Comparison of ENCODE assay signal across 10 mouse cellular contexts in genomic region chr9:57466101-57466500, GRCm38 (mm10). TPM values are rescaled to one million over a fixed set of nuclear protein-coding genes. Genes with fewer than 3 reads are reported as not detected.
DNase-seq lines count a peak whose midpoint lies in the region; ATAC-seq lines count a peak whose summit lies in the region.
"Had no signal": no experiment of that assay in that cellular context is flagged by ENCODE, and none has a peak within 500 bp of the region (broad histone marks: within the 10 kb centered on the region; RNA-seq: fewer than 3 reads in every experiment).

No protein-coding gene starts in this region.

- DNase-seq in hindbrain, embryonic 10.5 days (ENCODE audit: low spot score) = no peak
- DNase-seq in 416B (ENCODE audit: low read depth) = peak; percentile 13
- DNase-seq in forebrain, embryonic 14.5 days (ENCODE audit: low spot score) = no peak
- DNase-seq in adrenal gland, adult 2 months = no peak
- no peak for DNase-seq in yolk sac, embryonic 10.5 days (ENCODE audit: low spot score)
- no peak for DNase-seq in cerebellum, adult 9-10 months
- DNase-seq: thymus, adult 18-20 months had no signal

- H3K36me3 ChIP-seq in hindbrain, embryonic 12.5 days = peaks cover 10% of the 10 kb centered on the region
- H3K36me3 ChIP-seq in hindbrain, embryonic 10.5 days = no peaks in the 10 kb centered on the region
- peaks cover 11% of the 10 kb centered on the region for H3K36me3 ChIP-seq in forebrain, embryonic 14.5 days (ENCODE audit: control insufficient read depth, insufficient read depth, low read length)
- H3K36me3 ChIP-seq in midbrain, embryonic 13.5 days = peaks cover 5% of the 10 kb centered on the region; the same call in 1 of the 2 replicates

- peaks cover 24% of the 10 kb centered on the region for H3K4me1 ChIP-seq in hindbrain, embryonic 12.5 days
- H3K4me1 ChIP-seq in hindbrain, embryonic 10.5 days (replicated peaks) = peaks cover 28% of the 10 kb centered on the region
- peaks cover 13% of the 10 kb centered on the region for H3K4me1 ChIP-seq in forebrain, embryonic 14.5 days (ENCODE audit: control insufficient read depth, insufficient read depth, low read length)
- peaks cover 36% of the 10 kb centered on the region for H3K4me1 ChIP-seq in midbrain, embryonic 13.5 days (replicated peaks)

- 73% methylated on average over 3 of the region's 3 CpGs for WGBS in hindbrain, embryonic 12.5 days
- 75% methylated on average over 3 of the region's 3 CpGs for WGBS in hindbrain, embryonic 10.5 days
- WGBS in forebrain, embryonic 14.5 days = 86% methylated on average over 3 of the region's 3 CpGs
- 81% methylated on average over 3 of the region's 3 CpGs for WGBS in midbrain, embryonic 13.5 days

- H3K4me3 ChIP-seq in hindbrain, embryonic 12.5 days = no peak overlapping the region
- H3K4me3 ChIP-seq in hindbrain, embryonic 10.5 days = no peak overlapping the region
- H3K4me3 ChIP-seq in forebrain, embryonic 14.5 days (ENCODE audit: low read depth, low read length) = no peak overlapping the region
- H3K4me3 ChIP-seq in midbrain, embryonic 13.5 days (replicated peaks) = peak overlapping the region; percentile 74

- peak overlapping the region; percentile 63 for H3K4me2 ChIP-seq in hindbrain, embryonic 12.5 days (replicated peaks)
- H3K4me2 ChIP-seq in forebrain, embryonic 14.5 days (ENCODE audit: low read length) = peak overlapping the region; percentile 76
- peak overlapping the region; percentile 78 for H3K4me2 ChIP-seq in midbrain, embryonic 13.5 days (replicated peaks)

- no peak overlapping the region for H3K9ac ChIP-seq in hindbrain, embryonic 12.5 days
- H3K9ac ChIP-seq in forebrain, embryonic 14.5 days (ENCODE audit: low read length) = peak overlapping the region; percentile 91; the same call in 1 of the 2 replicates
- H3K9ac ChIP-seq in midbrain, embryonic 13.5 days (replicated peaks) = peak overlapping the region; percentile 91; the same call in 1 of the 2 replicates
- H3K9ac ChIP-seq: liver, embryonic 14.5 days had no signal

- 0 out of 2 replicates have a peak, but pooled peaks cover 3% of the 10 kb centered on the region for H3K27me3 ChIP-seq in hindbrain, embryonic 12.5 days
- peaks cover 11% of the 10 kb centered on the region; the same call in 1 of the 2 replicates for H3K27me3 ChIP-seq in hindbrain, embryonic 10.5 days (ENCODE audit: insufficient read depth, poor library complexity, severe bottlenecking)
- no peaks in the 10 kb centered on the region for H3K27me3 ChIP-seq in forebrain, embryonic 14.5 days (replicated peaks; ENCODE audit: control insufficient read depth, insufficient read depth, low read length)
- 0 out of 2 replicates have a peak, but pooled peaks cover 2% of the 10 kb centered on the region for H3K27me3 ChIP-seq in midbrain, embryonic 13.5 days

- H3K27ac ChIP-seq in hindbrain, embryonic 12.5 days = no peak overlapping the region
- H3K27ac ChIP-seq in hindbrain, embryonic 10.5 days = no peak overlapping the region
- H3K27ac ChIP-seq in forebrain, embryonic 14.5 days (ENCODE audit: low read depth, low read length) = no peak overlapping the region
- H3K27ac ChIP-seq in midbrain, embryonic 13.5 days = no peak overlapping the region
- H3K27ac ChIP-seq: liver, embryonic 14.5 days had no signal

- no peak for ATAC-seq in hindbrain, embryonic 12.5 days (ENCODE audit: low FRiP score)
- no peak for ATAC-seq in forebrain, embryonic 14.5 days
- ATAC-seq in midbrain, embryonic 13.5 days = no peak

- no peaks in the 10 kb centered on the region for H3K9me3 ChIP-seq in hindbrain, embryonic 12.5 days (replicated peaks)
- no peaks in the 10 kb centered on the region for H3K9me3 ChIP-seq in hindbrain, embryonic 10.5 days
- H3K9me3 ChIP-seq in forebrain, embryonic 14.5 days (replicated peaks; ENCODE audit: control insufficient read depth, low read length) = no peaks in the 10 kb centered on the region
- H3K9me3 ChIP-seq in midbrain, embryonic 13.5 days = no peaks in the 10 kb centered on the region

RNA-seq across cellular contexts. Expression of gene Scamp5, which starts 1.8 kb away (rescaled TPM):
- 47.5 and 49.9 TPM in 2 replicates for polyA plus RNA-seq in hindbrain, embryonic 12.5 days (2016; fragmentation: Nextera tagmentation; extraction: Ambion mirVana)
- polyA plus RNA-seq in hindbrain, embryonic 10.5 days (2016; fragmentation: Nextera tagmentation; extraction: Ambion mirVana) = 18.2 and 28.9 TPM in 2 replicates
- 73.9 and 91.1 TPM in 2 replicates for polyA plus RNA-seq in forebrain, embryonic 14.5 days (2014; fragmentation: Nextera tagmentation; extraction: Ambion mirVana)
- 90.9 and 91.6 TPM in 2 replicates for polyA plus RNA-seq in midbrain, embryonic 13.5 days (2015; fragmentation: Nextera tagmentation; extraction: Ambion mirVana)
- 10 to 100 TPM in 1 of 2 experiments, 1 to 10 TPM in 1; 8.4 to 18.1 TPM for total RNA-seq in adrenal gland, adult 2 months (2021)
- 21.0 and 21.7 TPM in 2 replicates for polyA plus RNA-seq in adrenal gland, adult 2 months (2012; rRNA removed)

RNA-seq across cellular contexts. Expression of gene Ppcdc, which starts 26.2 kb away (rescaled TPM):
- 20.0 and 24.6 TPM in 2 replicates for polyA plus RNA-seq in hindbrain, embryonic 12.5 days (2016; fragmentation: Nextera tagmentation; extraction: Ambion mirVana)
- polyA plus RNA-seq in hindbrain, embryonic 10.5 days (2016; fragmentation: Nextera tagmentation; extraction: Ambion mirVana) = 19.8 and 23.5 TPM in 2 replicates
- 19.2 and 21.0 TPM in 2 replicates for polyA plus RNA-seq in forebrain, embryonic 14.5 days (2014; fragmentation: Nextera tagmentation; extraction: Ambion mirVana)
- 26.2 and 28.4 TPM in 2 replicates for polyA plus RNA-seq in midbrain, embryonic 13.5 days (2015; fragmentation: Nextera tagmentation; extraction: Ambion mirVana)
- 10 to 100 TPM; 21.7 to 21.9 TPM for total RNA-seq in adrenal gland, adult 2 months (2021)
- 38.0 and 43.9 TPM in 2 replicates for polyA plus RNA-seq in adrenal gland, adult 2 months (2012; rRNA removed)

RNA-seq across cellular contexts. Expression of gene Rpp25, which starts 37.7 kb away (rescaled TPM):
- polyA plus RNA-seq in hindbrain, embryonic 12.5 days (2016; fragmentation: Nextera tagmentation; extraction: Ambion mirVana) = 7.3 and 7.6 TPM in 2 replicates
- polyA plus RNA-seq in hindbrain, embryonic 10.5 days (2016; fragmentation: Nextera tagmentation; extraction: Ambion mirVana) = 2.5 and 9.7 TPM in 2 replicates
- 18.5 and 20.4 TPM in 2 replicates for polyA plus RNA-seq in forebrain, embryonic 14.5 days (2014; fragmentation: Nextera tagmentation; extraction: Ambion mirVana)
- 19.5 and 27.6 TPM in 2 replicates for polyA plus RNA-seq in midbrain, embryonic 13.5 days (2015; fragmentation: Nextera tagmentation; extraction: Ambion mirVana)
- total RNA-seq in adrenal gland, adult 2 months (2021) = 1 to 10 TPM; 1.6 to 5.8 TPM
- polyA plus RNA-seq in adrenal gland, adult 2 months (2012; rRNA removed) = 6.1 and 6.3 TPM in 2 replicates

RNA-seq across cellular contexts. Expression of gene Cox5a, which starts 55.0 kb away (rescaled TPM):
- 655 and 680 TPM in 2 replicates for polyA plus RNA-seq in hindbrain, embryonic 12.5 days (2016; fragmentation: Nextera tagmentation; extraction: Ambion mirVana)
- 712 and 781 TPM in 2 replicates for polyA plus RNA-seq in hindbrain, embryonic 10.5 days (2016; fragmentation: Nextera tagmentation; extraction: Ambion mirVana)
- polyA plus RNA-seq in forebrain, embryonic 14.5 days (2014; fragmentation: Nextera tagmentation; extraction: Ambion mirVana) = 791 and 827 TPM in 2 replicates
- polyA plus RNA-seq in midbrain, embryonic 13.5 days (2015; fragmentation: Nextera tagmentation; extraction: Ambion mirVana) = 809 and 819 TPM in 2 replicates
- total RNA-seq in adrenal gland, adult 2 months (2021) = 100 to 1,000 TPM; 430 to 653 TPM
- 880 and 1,121 TPM in 2 replicates for polyA plus RNA-seq in adrenal gland, adult 2 months (2012; rRNA removed)
